Mouse (Mus musculus) layer of hippocampus, postnatal 10 days (tissue): ENCODE measurements around the gene Clec4f. TPM values are rescaled to one million over a fixed set of nuclear protein-coding genes. Genes with fewer than 3 reads are reported as not detected.
"Not testable (repeated sequence)": the region's sequence is repeated elsewhere in the genome, so short reads cannot be mapped to it uniquely, and the experiment has no call there.

Experiments
- DNase-seq, 2 experiments: peaks; one replicate each; pipeline ENCODE4 v3.0.0; 2021; ENCODE audit warnings: low spot score in 2 of 2
- long read RNA-seq: library from polyadenylated mRNA; stranded (forward); transcript quantifications from one replicate; pipeline ENCODE4 v2.0.0, GENCODE M21; 2023
- total RNA-seq, 2 experiments: library from RNA; stranded (reverse); gene quantifications; 2 replicates each; pipeline ENCODE4 v1.2.3; 2021

Gene Clec4f
- not detected for total RNA-seq
- long read RNA-seq: 0 reads

DNA sequence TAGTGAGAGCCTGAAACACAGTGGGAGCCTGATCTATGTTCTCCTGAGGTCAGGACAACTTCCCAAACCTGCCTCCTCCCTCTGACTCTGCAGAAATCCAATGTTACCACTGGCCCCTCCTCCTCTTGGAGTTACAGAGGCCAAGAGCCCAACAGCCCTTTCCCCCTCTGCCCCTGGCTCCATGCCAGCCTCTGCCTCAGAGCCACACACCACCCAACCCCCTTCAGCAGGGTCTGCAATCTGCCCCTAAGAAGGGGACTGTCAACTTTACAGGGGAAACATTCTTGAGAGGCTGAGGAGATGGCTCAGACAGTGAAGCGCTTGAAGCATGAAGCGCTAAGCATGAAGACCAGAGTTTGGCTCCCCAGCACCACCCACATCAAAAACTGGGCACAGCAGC is at the start of gene Clec4f:
Clec4f (minus strand) TSS at position 101 of the 400 bp plus-strand sequence.
- DNase-seq: no peak

GRCm38 (mm10) chr6:83704701-83705100 is 48.7 kb upstream of the Clec4f start:
- DNase-seq: no peak

- no peak for DNase-seq
Measured at GRCm38 (mm10) chr6:83704294-83704693, 48.3 kb upstream of the Clec4f start.

DNA sequence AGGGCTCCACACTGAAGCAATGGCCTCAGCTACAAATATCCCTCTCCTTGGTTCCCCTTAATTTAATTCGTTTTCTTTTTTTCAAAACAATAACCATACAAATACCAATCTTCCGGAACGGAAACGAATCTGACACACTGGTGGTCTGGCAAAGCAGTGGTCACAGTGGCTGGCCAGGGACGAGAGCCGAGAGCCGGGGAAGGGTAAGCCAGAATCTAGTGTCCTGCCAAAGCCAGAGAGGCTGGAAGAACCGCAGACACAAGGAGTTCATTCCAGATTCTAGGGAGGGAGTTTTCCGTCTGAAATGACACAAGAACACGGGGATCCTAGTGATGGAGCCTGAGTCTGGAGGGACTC is 47.7 kb upstream of the Clec4f start:
- DNase-seq: no peak

DNA sequence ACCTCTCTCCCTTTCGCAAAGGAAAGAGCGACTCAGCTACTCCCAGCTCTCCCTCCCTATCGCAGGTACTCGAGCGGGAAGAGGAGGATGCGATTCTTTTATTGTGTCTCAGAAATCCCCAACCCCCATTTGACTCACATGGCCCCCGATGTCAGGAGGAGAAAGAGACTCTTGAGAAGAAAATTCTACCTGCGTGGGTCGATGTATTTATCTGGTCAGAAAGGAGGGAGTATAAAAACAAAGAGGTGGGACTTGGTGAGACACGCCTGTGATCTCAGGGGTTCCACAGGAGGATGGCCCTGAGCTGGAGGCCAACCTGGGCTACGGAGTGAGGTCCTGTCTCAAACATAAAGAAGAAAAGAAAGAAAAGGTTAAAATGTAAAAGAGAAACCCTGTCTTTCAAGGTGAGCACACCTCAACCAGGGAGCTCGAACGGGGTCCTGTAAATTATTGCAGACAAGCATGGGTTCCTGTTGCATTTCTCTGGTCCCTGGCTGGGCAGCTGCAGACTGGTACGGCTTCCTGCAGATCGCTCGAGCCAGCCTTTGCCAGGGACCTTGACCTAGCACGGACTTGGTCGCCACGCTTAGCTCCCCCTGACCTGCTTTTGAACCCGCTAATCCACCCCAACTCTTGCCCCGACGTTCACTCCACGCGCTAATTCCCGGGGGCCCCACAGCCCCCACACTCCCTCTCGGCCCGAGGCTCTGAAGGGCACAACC is 47.2 kb upstream of the Clec4f start:
- no peak for DNase-seq

DNA sequence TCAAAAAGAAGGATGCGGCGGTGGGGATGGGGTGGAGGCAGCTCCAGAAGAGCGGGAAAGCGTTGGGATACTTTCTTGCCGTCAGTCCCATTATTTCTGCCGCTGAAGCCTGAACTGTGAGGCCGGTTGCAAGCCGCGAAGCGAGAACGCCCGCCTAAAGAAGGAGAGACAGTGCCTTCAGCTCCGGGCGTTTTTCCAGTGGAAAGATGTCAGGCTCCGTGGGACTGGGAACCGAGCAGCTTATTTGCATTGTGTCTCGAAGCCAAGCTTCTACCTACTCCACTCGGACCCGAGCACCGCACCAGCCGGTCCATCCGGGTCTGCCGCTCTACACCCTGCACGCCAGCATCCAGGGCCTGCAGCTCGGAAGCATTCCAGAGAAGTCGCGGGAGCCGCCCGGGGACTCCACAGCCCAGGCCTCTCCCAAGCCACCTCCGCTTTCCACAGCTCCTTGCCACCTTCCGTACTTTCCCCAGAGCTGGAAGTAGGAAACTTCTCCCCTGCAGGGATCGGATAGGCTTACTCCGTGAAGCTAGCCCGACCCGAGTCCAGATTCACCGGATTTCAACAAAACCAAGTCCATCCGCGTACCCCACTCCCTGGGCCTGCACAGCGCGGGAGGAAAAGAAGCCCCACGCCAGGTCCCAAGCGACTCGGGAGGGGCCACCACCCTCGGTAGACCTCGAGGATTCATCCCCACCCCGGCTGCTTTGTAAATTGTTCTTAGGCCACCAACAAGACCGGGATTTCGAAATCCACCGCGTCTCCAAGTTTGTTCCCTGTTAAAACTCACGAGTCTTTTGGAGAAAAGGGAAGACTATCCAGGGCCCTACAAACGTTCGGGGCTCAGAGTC is 46.4 kb upstream of the Clec4f start:
- DNase-seq: no peak

DNA sequence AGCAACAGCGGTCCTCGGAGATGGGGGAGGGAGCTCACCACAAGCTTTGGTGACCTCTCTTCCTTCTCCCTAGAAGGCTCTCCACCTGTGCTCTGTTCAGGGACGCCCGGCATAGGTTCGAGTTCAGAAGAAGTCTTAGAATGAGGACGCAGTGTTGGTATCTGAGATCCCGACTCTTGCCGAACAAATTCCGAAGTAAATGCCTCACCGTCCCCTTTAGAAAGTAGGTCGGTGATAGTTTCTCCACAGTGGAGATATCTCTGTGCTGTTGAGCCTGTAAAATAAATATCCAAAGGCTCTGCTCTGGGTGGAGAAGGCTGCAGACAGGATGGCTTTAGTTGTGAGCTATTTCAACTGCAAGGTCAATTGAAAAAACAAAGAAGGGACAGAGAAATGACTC is 45.0 kb upstream of the Clec4f start:
- DNase-seq: no peak

- no peak for DNase-seq
Measured at GRCm38 (mm10) chr6:83699971-83700370, 44.0 kb upstream of the Clec4f start.

DNA sequence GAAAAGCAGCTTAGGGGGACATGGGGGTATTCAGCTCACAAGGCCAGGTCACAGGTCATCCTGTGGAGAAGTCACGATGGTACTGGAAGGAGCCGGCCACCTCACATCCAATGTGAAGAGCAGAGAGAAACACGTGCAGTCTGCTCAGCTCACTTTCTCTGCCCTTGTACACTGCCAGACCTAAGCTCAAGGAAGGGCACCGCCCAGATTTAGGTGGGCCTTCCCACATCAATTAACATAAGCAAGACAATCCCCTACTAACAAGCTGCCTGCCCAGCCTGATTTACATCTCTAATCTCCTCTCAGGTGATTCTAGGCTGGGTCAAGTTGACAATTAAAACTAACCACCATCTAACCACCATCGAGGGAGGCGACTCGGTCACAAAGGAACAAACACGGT is 41.9 kb upstream of the Clec4f start:
- no peak for DNase-seq

DNA sequence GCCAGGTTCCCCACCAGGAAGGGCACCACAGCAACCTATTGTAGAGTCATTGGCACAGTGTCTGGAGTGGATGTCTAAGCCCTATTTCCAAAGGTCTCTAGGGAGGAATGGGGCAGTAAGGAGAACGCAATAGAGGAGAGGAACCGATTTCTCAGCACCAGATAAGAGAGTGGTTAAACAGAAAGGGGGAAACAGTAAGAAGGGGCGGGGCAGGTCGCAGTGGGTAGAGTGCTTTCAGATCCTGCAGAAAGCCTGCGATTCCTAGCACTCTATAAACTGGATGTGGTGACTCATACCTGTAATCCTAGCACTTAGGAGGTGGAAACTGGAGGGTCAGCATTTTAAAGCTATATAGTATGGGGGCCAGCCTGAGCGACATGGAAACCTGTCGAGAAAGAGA is 40.7 kb upstream of the Clec4f start:
- DNase-seq: no peak

GRCm38 (mm10) chr6:83695731-83696130 is 39.7 kb upstream of the Clec4f start:
- DNase-seq: no peak

DNA sequence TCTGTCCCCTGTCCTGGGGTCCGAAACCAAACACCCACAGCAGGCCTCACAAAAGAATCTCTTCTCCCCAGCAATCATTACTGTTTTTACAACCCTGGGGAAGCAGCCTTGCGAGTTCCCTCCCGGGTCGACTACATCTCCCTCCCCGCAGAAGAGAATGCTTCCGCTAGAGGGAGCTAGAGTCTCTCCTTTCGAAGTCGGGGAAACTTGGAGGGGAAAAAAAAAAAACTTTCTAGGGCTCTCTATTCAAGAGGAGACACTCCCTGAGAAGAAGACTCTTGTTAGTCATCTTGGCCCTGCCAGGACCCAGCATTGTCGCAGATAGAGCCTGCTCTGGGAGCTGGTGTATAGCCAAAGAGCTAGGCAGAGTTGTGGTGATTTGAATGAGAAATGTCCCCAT is 37.8 kb upstream of the Clec4f start:
- DNase-seq: peak; percentile 33 to 59

DNA sequence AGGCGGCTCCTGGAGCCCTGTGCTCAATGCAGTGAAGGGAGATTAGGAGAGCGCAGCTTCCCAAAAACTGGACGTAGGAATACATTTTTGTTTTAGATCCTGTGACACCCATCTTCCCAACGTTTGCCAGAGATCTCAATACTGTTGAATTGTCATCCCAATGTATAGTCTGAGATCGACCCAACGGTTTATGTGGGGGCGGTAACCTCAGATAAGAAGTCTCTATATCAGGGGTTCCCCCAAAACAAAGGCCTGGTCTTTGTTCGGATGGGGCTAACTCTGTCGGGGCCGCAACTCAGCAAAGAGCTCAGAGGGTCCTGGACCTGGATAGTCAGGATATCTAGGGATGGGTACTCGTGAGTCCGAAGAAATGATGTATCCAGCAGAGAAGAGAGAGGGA is 37.0 kb upstream of the Clec4f start:
- DNase-seq: no peak

DNA sequence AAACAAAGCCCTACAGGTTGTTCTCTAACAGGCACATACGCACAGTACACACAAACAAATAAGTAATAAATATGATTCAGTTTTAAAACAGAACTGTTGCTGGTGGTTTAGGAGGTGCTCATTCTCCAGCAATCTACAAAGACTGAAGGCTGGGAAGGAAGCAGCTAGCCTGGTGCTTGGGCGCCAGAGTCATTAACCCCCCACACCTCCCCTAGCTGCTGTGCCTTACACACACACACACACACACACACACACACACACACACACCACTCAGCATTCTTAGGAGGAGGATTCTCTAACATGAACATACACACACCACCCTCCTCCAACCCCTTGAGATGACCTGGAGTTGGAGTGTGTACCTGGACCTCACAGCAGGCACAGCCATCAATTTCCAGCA is 34.9 kb upstream of the Clec4f start:
- DNase-seq: no peak

DNA sequence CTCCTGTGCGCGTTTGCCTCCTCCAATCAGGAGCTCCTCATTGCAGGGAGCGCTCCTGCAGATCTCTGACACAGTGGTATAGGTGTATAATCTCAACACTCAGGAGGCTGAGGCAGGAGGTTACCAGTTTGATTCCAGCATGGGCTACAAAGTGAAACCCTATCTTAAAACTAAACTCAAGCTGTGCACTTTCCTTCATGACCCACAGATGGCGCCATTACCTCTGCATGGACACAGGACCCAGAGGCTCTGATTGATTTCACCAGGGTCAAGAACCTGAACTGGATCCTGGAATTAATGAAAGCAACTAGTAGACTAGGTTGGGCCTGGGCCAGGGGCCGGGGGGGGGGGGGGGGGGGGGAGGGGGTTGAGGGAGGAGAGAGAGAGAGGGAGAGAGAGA is 34.3 kb upstream of the Clec4f start:
- DNase-seq: peak; percentile 47 to 50

- no peak for DNase-seq
Measured at GRCm38 (mm10) chr6:83689374-83689773, 33.4 kb upstream of the Clec4f start.

DNA sequence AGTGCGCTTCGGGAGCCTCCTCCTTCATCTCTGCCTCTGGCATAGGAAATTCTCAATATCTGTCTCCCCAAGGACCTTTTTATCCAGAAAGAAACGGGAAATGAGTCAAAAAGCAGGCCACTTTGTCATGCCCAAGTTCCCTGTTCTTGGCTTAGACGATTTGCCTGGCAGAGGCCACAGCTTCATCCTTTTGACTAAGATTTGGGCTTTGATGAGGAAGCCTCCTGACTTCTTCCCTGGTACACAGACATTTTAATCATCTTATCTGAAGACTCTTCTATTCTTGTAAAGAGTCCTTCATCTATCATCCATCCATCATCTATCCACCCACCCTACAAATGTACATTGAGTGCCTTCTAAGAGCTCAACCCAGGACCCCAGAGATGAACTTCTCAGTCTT is 21.8 kb upstream of the Clec4f start, which contains the start of gene Cd207:
Cd207 (minus strand) TSS at position 101 of the 400 bp plus-strand sequence.
- no peak for DNase-seq

DNA sequence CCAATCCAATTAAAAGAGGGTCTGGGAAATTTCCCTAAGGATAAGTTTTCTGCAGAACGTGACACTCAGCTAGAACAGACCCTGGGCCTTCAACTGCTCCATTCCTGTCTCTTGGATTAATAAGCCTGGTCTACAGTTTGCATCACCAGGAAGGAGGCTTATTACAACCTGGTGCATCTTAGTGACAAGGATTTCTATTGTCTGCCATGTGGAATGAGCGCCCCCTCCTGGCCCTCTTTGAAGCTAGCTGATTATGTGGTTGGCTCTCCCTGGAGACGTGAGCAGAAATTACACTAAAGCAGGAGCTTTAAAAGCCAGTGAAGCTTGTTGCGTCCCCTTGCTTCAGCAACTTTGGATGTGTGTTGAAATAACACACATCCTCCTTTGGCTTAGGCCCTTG is 17.4 kb upstream of the Clec4f start:
- DNase-seq: peak; percentile 83 to 85

GRCm38 (mm10) chr6:83665009-83665408 is 9.0 kb upstream of the Clec4f start:
- DNase-seq: no peak

GRCm38 (mm10) chr6:83660821-83661220 is 4.8 kb upstream of the Clec4f start:
- DNase-seq: no peak

DNA sequence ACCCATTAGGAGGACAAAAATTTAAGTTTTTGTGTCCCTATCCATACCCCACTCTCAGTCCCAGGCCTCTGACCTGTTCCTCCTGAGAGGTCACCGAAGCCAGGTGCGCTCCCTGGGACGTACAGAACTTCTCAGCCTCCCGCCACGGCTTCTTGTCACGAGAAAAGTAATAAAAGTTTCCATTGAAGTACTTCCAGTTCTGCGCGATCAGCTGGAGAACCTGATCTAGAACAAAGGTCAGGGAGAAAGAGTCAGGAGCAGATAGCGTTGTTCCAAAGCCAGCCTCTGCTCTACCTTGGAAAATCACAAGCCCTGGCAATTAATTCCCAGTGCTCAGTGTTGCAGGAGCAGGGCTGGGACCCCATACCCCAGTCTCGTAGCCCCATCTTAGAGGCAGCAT is 9.3 kb downstream of the Clec4f start:
- DNase-seq: no peak

- DNase-seq: no peak
Measured at GRCm38 (mm10) chr6:83635329-83635728, 20.7 kb downstream of the Clec4f start.

DNA sequence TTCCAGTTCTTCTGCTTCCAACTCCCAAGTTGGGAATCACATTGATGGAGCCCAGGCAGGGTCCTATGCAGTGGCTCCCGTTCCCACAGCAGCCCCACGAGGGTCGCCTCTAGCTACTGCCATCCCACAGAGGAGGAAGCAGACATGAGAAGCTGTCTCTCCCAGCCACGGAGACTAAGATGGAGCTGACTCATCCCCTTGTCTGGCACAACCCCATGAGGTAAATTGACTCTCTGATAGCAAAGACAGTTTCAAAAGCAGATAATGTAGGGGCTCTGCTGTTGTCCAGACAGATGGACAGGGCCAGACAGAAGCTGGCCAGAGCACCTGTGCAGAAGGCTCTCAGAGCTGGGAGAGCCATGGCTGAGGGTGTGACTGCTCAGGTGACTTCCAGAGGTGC is 21.4 kb downstream of the Clec4f start:
- not testable (repeated sequence) for DNase-seq
